Mouse (Mus musculus) neural tube, embryonic 13.5 days (tissue): ENCODE measurements around the gene Ifi44. TPM values are rescaled to one million over a fixed set of nuclear protein-coding genes. Genes with fewer than 3 reads are reported as not detected.

ENCODE experiments used
- ATAC-seq: fragments of 200-750 bp; cut with Nextera tagmentation; 2 replicates; pipeline ENCODE4 v1.8.0; 2017; ENCODE audit warnings: low read depth, mild to moderate bottlenecking, moderate TSS enrichment, moderate library complexity
- H3K27ac ChIP-seq: fragments of 300-500 bp; sonication (generic); replicated peaks from 2 replicates; pipeline ENCODE4 v1.5.1; 2015; ENCODE audit warnings: moderate library complexity, mild to moderate bottlenecking, inconsistent platforms
- H3K27me3 ChIP-seq: fragments of 300-500 bp; sonication (generic); 2 replicates; pipeline ENCODE4 v1.6.1; 2015; ENCODE audit warnings: mild to moderate bottlenecking, inconsistent platforms
- H3K36me3 ChIP-seq: fragments of 300-500 bp; sonication (generic); 2 replicates; pipeline ENCODE4 v1.6.1; 2015; ENCODE audit warnings: mild to moderate bottlenecking, inconsistent platforms
- H3K4me1 ChIP-seq: fragments of 300-500 bp; sonication (generic); replicated peaks from 2 replicates; pipeline ENCODE4 v1.6.1; 2015; ENCODE audit warnings: inconsistent platforms
- H3K4me2 ChIP-seq: fragments of 300-500 bp; sonication (generic); 2 replicates; pipeline ENCODE4 v1.6.1; 2015; ENCODE audit warnings: inconsistent platforms, mild to moderate bottlenecking, moderate library complexity
- H3K4me3 ChIP-seq: fragments of 300-500 bp; sonication (generic); 2 replicates; pipeline ENCODE4 v1.5.1; 2015; ENCODE audit warnings: mild to moderate bottlenecking, inconsistent platforms
- H3K9ac ChIP-seq: fragments of 300-500 bp; sonication (generic); 2 replicates; pipeline ENCODE4 v1.6.1; 2015; ENCODE audit warnings: moderate library complexity, mild to moderate bottlenecking, inconsistent platforms
- H3K9me3 ChIP-seq: fragments of 300-500 bp; sonication (generic); 2 replicates; pipeline ENCODE4 v1.6.1; 2016; ENCODE audit warnings: inconsistent platforms
- WGBS: fragments of 180-500 bp; shearing (Covaris S2); methylation state at CpG from one replicate; pipeline ENCODE4 v1.1.7; 2015; 5-methylcytosine and 5-hydroxymethylcytosine counted together
- polyA plus RNA-seq: library from polyadenylated mRNA; unstranded; fragments of >200 nt; fragmentation: Nextera tagmentation; extraction: Ambion mirVana; gene quantifications from 2 replicates; pipeline ENCODE4 v1.2.1, GENCODE M21; 2015

The Ifi44 gene
- polyA plus RNA-seq, result 0.17 and 0.38 TPM in 2 replicates

DNA sequence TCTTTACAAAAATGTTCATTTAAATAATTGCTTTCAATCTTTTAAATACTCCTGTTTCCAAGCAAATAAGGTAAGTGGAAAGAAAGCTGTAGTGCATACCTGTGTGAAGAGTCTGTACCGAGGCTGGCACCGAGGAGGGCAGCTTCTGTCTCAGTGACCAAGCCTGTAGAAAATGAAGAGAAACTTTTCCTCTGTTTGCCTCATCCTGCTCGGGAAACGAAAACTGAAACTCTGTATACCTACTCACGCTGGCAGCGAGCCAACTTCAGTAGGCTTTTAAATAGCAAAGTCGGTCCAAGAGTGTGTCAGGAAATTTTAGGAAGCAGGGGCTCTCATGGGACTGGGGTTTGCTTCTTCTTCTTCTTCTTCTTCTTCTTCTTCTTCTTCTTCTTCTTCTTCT is at the start of gene Ifi44:
Gene Ifi44, minus strand, starts transcription at position 224 of the 400 bp plus-strand sequence.
- no peak within 1 kb of the TSS for H3K4me3 ChIP-seq
- WGBS, result 75% methylated on average over 7 of the region's 7 CpGs
- no peak within 1 kb of the TSS for H3K27ac ChIP-seq
- H3K4me1 ChIP-seq, result no peaks in the 10 kb centered on the region
- no peak within 1 kb of the TSS for H3K9ac ChIP-seq
- H3K36me3 ChIP-seq, result no peaks in the 10 kb centered on the region
- no peaks in the 10 kb centered on the region for H3K9me3 ChIP-seq
- ATAC-seq, result no peak
- no peak within 1 kb of the TSS for H3K4me2 ChIP-seq
- H3K27me3 ChIP-seq, result no peaks in the 10 kb centered on the region

DNA sequence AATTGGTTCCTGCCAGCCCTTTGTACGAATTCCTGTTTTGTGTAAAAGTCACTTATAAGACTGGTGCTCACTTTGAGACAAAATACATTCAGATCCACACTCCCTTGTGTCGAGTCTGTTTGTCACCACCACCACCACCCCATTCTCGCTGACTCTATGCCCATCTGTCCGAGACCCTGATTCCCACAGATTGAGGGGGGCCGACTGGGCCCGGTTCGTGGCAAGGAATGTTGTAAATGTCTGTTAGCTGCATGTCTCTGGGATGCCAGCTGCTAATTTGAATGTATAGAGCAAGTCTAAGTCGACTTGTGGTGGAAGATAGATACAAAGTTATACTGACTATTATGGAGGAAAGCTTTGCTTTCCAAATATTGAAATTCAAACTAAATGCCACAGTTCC is 38.9 kb upstream of the Ifi44 start:
- no peak for ATAC-seq
- H3K4me1 ChIP-seq, result no peaks in the 10 kb centered on the region
- 65% methylated on average over 8 of the region's 8 CpGs for WGBS

GRCm38 (mm10) chr3:151775089-151775488 is 25.3 kb upstream of the Ifi44 start:
- 75% methylated on average over 4 of the region's 4 CpGs for WGBS
- Histone ChIP-seq H3K4me3 (no peak overlapping the region), H3K36me3 (no peaks in the 10 kb centered on the region), H3K9ac (no peak overlapping the region), H3K4me1 (no peaks in the 10 kb centered on the region), H3K27me3 (no peaks in the 10 kb centered on the region), H3K4me2 (no peak overlapping the region), H3K27ac (no peak overlapping the region), H3K9me3 (no peaks in the 10 kb centered on the region)
- ATAC-seq, result no peak

More for the DNA sequence above, 38.9 kb upstream of the Ifi44 start:
- Histone ChIP-seq H3K4me3 (no peak overlapping the region), H3K27me3 (no peaks in the 10 kb centered on the region), H3K36me3 (no peaks in the 10 kb centered on the region), H3K27ac (no peak overlapping the region), H3K9ac (no peak overlapping the region), H3K4me2 (no peak overlapping the region), H3K9me3 (no peaks in the 10 kb centered on the region)

DNA sequence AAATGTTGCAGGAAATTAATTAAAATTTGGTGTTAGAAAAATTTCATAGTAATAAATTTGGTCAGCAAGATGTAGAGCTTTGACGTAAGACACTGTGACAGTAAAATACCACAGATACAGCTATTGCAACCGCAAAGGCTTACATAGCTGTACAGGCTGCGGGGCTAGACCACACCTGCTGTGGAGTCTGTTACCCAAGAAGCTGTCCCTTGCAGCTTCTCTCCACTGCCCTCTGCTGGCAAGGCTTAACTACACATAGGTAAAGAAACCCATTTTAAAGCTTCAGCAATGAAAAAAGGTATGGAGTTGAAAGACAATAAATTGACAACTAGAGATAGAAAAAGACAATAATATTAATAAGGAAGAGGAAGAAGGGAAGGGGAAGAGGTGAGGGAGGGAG is 21.3 kb upstream of the Ifi44 start:
- WGBS, result 68% methylated on average over 3 of the region's 3 CpGs
- no peak overlapping the region for H3K4me2 ChIP-seq
- no peak for ATAC-seq
- no peak overlapping the region for H3K9ac ChIP-seq
- no peaks in the 10 kb centered on the region for H3K36me3 ChIP-seq
- no peak overlapping the region for H3K27ac ChIP-seq
- no peaks in the 10 kb centered on the region for H3K27me3 ChIP-seq
- H3K9me3 ChIP-seq, result no peaks in the 10 kb centered on the region
- no peak overlapping the region for H3K4me3 ChIP-seq
- H3K4me1 ChIP-seq, result no peaks in the 10 kb centered on the region

GRCm38 (mm10) chr3:151748514-151748913 is 1.2 kb downstream of the Ifi44 start:
- no peak overlapping the region for H3K4me2 ChIP-seq
- no peaks in the 10 kb centered on the region for H3K4me1 ChIP-seq
- no peak overlapping the region for H3K9ac ChIP-seq
- H3K27ac ChIP-seq, result no peak overlapping the region
- H3K4me3 ChIP-seq, result no peak overlapping the region
- no peaks in the 10 kb centered on the region for H3K9me3 ChIP-seq
- H3K27me3 ChIP-seq, result no peaks in the 10 kb centered on the region
- H3K36me3 ChIP-seq, result no peaks in the 10 kb centered on the region
- 95% methylated on average over 1 of the region's 1 CpGs for WGBS
- ATAC-seq, result no peak

DNA sequence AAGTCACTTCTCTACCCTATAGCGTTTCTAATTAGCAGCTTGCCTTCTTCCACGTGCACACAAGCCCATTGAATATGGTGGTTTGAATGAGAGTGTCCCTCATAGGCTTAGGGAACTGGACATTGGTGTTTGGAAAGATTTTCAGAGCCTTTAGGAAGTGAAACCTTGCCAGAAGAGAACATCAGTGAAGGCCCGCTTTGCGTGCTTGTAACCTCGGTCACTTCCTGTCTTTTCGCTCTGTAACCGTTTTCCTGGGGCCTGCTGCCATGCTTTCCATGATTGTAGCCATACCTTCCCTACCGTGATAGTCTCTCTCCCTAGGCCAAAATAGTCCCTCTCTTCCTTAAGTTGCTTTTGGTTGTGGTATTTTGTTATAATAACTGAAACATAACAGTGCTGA is 3.7 kb downstream of the Ifi44 start:
- WGBS, result 90% methylated on average over 8 of the region's 8 CpGs
- Histone ChIP-seq H3K27ac (no peak overlapping the region), H3K9ac (no peak overlapping the region), H3K4me3 (no peak overlapping the region), H3K27me3 (no peaks in the 10 kb centered on the region), H3K36me3 (no peaks in the 10 kb centered on the region), H3K9me3 (no peaks in the 10 kb centered on the region), H3K4me2 (no peak overlapping the region), H3K4me1 (no peaks in the 10 kb centered on the region)
- no peak for ATAC-seq

DNA sequence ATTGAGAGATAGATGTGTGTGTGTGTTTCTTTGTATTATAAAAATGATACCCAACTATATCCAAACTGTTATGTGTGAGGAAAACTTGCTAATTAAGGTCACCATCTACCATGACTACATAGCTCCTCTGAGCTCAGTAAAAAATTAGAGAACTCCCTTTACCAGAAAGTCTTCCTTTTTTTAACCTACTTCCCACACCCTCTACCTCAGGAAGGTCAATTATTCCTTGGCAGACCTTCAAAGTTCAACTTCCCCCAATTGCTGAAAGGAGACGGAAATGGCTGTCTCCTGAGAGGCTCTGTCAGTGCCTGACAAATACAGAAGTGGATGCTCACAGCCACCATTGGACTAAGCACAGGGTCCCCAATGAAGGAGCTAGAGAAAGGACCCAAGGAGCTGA is 7.5 kb downstream of the Ifi44 start:
- Histone ChIP-seq H3K9me3 (no peaks in the 10 kb centered on the region), H3K27me3 (no peaks in the 10 kb centered on the region), H3K4me3 (no peak overlapping the region), H3K36me3 (no peaks in the 10 kb centered on the region), H3K27ac (no peak overlapping the region), H3K4me1 (no peaks in the 10 kb centered on the region), H3K9ac (no peak overlapping the region), H3K4me2 (no peak overlapping the region)
- no peak for ATAC-seq
- 95% methylated on average over 1 of the region's 1 CpGs for WGBS

- no peak overlapping the region for H3K4me2 ChIP-seq
- H3K4me3 ChIP-seq, result no peak overlapping the region
- no peak for ATAC-seq
- H3K27me3 ChIP-seq, result no peaks in the 10 kb centered on the region
- H3K9me3 ChIP-seq, result no peaks in the 10 kb centered on the region
- no peaks in the 10 kb centered on the region for H3K36me3 ChIP-seq
- 63% methylated on average over 1 of the region's 1 CpGs for WGBS
- no peak overlapping the region for H3K27ac ChIP-seq
- H3K9ac ChIP-seq, result no peak overlapping the region
- H3K4me1 ChIP-seq, result no peaks in the 10 kb centered on the region
Observed at GRCm38 (mm10) chr3:151716246-151716645, 33.5 kb downstream of the Ifi44 start.

DNA sequence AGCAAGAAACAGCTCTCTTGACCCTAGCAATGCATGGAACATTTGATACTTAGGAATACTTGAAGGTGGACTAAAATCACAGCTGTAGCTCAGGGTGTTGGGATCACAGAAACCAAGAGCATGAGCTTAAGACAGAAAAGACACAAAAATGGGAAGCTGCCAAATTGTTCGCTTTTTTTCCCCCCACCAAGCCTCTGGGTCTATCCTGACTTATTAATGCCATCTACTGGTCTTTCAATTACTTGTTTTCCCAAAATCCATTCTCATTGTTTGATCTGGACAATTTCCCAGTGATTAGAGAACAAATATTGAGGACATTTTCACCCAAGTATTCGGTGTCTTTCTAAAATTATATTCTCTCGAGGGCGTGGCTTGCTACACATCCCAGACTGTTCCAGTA is 42.4 kb downstream of the Ifi44 start:
- ATAC-seq, result no peak
- no peaks in the 10 kb centered on the region for H3K27me3 ChIP-seq
- no peak overlapping the region for H3K4me3 ChIP-seq
- no peaks in the 10 kb centered on the region for H3K4me1 ChIP-seq
- H3K27ac ChIP-seq, result no peak overlapping the region
- no peak overlapping the region for H3K9ac ChIP-seq
- peaks cover 4% of the 10 kb centered on the region; the same call in 1 of the 2 replicates for H3K9me3 ChIP-seq
- H3K4me2 ChIP-seq, result no peak overlapping the region
- WGBS, result 99% methylated on average over 4 of the region's 4 CpGs
- H3K36me3 ChIP-seq, result no peaks in the 10 kb centered on the region

Other genes starting within 250 kb of the Ifi44 start
- gene Ifi44l, start 12.9 kb upstream of the Ifi44 start, polyA plus RNA-seq, result 0.24 and 0.29 TPM in 2 replicates
- gene Ptgfr, start 87.7 kb upstream of the Ifi44 start, polyA plus RNA-seq, result 2.1 and 3.3 TPM in 2 replicates